Mouse (Mus musculus): Measurements from ENCODE around the gene Unkl. TPM values are rescaled to one million over a fixed set of nuclear protein-coding genes. Genes with fewer than 3 reads are reported as not detected.

Unkl gene
- 10 to 100 TPM; 27.2 to 27.7 TPM for total RNA-seq (2023)

GRCm38 (mm10) chr17:25188150-25189031 lies at the start of gene Unkl:
TSS of gene Unkl (plus strand) at chr17:25188397.

GRCm38 (mm10) chr17:25162161-25162560 lies 26.0 kb upstream of the Unkl start, which contains the start of gene Ccdc154:
TSS of gene Ccdc154 (plus strand) at chr17:25162461.

GRCm38 (mm10) chr17:25175411-25175810 lies 12.8 kb upstream of the Unkl start, which contains the start of gene Gm38655:
TSS of gene Gm38655 (minus strand) at chr17:25175471.

GRCm38 (mm10) chr17:25184129-25184691 lies 4.0 kb upstream of the Unkl start, which contains the start of gene BC003965:
TSS of gene BC003965 (plus strand) at chr17:25184554.

GRCm38 (mm10) chr17:25239695-25240636 lies 51.8 kb downstream of the Unkl start, which contains the start of the genes Gnptg and Tsr3:
TSS of gene Gnptg (minus strand) at chr17:25240124.
TSS of gene Tsr3 (plus strand) at chr17:25240170.

GRCm38 (mm10) chr17:25256140-25256754 lies 68.0 kb downstream of the Unkl start, which contains the start of gene Baiap3:
TSS of gene Baiap3 (minus strand) at chr17:25256364.

GRCm38 (mm10) chr17:25274571-25275346 lies 86.6 kb downstream of the Unkl start, which contains the start of gene Ube2i:
TSS of gene Ube2i (minus strand) at chr17:25274622.

Other genes starting within 250 kb of the Unkl start
- 10 to 100 TPM; 37.2 to 45.7 TPM for gene Jpt2, start 227.7 kb upstream of the Unkl start, total RNA-seq (2023)
- gene Cramp1l, start 172.6 kb upstream of the Unkl start, total RNA-seq (2023), result 10 to 100 TPM; 29.9 to 30.6 TPM
- gene Ift140, start 172.3 kb upstream of the Unkl start, total RNA-seq (2023), result 10 to 100 TPM; 15.6 to 16.4 TPM
- gene Tmem204, start 104.8 kb upstream of the Unkl start, total RNA-seq (2023), result not detected
- 10 to 100 TPM in 1 of 2 experiments, 1 to 10 TPM in 1; 7.8 to 11.1 TPM for gene Telo2, start 72.4 kb upstream of the Unkl start, total RNA-seq (2023)
- not detected for gene Ptx4, start 67.6 kb upstream of the Unkl start, total RNA-seq (2023)
- 10 to 100 TPM; 28.9 to 29.5 TPM for gene Clcn7, start 55.0 kb upstream of the Unkl start, total RNA-seq (2023)
- gene Ccdc154, start 25.9 kb upstream of the Unkl start, total RNA-seq (2023), result under 1 TPM in 1 of 2 experiments, not detected in 1; 0.18 TPM
- not detected for gene Gm38655, start 12.9 kb upstream of the Unkl start, total RNA-seq (2023)
- gene BC003965, start 3.8 kb upstream of the Unkl start, total RNA-seq (2023), result 1 to 10 TPM; 5.0 to 6.3 TPM
- 10 to 100 TPM; 14.9 to 15.5 TPM for gene Gnptg, start 51.7 kb downstream of the Unkl start, total RNA-seq (2023)
- gene Tsr3, start 51.8 kb downstream of the Unkl start, total RNA-seq (2023), result 1 to 10 TPM; 5.6 to 7.5 TPM
- 1 to 10 TPM; 3.4 to 6.4 TPM for gene Baiap3, start 68.0 kb downstream of the Unkl start, total RNA-seq (2023)
- gene Ube2i, start 86.2 kb downstream of the Unkl start, total RNA-seq (2023), result 100 to 1,000 TPM; 213 to 248 TPM
- 100 to 1,000 TPM; 120 to 214 TPM for gene Prss34, start 110.0 kb downstream of the Unkl start, total RNA-seq (2023)
- under 1 TPM in 1 of 2 experiments, not detected in 1; 0.42 TPM for gene Prss28, start 120.2 kb downstream of the Unkl start, total RNA-seq (2023)
- not detected for gene Prss29, start 130.3 kb downstream of the Unkl start, total RNA-seq (2023)
- not detected for gene Tpsab1, start 157.2 kb downstream of the Unkl start, total RNA-seq (2023)
- not detected for gene Tpsb2, start 177.9 kb downstream of the Unkl start, total RNA-seq (2023)
- not detected for gene Tpsg1, start 180.9 kb downstream of the Unkl start, total RNA-seq (2023)
- 1 to 10 TPM in 1 of 2 experiments, under 1 TPM in 1; 0.64 to 2.4 TPM for gene Cacna1h, start 245.4 kb downstream of the Unkl start, total RNA-seq (2023)

Data from neutrophil, adult 59 days (primary cell).